Mouse (Mus musculus): ENCODE results near the gene Macf1.

DNA sequence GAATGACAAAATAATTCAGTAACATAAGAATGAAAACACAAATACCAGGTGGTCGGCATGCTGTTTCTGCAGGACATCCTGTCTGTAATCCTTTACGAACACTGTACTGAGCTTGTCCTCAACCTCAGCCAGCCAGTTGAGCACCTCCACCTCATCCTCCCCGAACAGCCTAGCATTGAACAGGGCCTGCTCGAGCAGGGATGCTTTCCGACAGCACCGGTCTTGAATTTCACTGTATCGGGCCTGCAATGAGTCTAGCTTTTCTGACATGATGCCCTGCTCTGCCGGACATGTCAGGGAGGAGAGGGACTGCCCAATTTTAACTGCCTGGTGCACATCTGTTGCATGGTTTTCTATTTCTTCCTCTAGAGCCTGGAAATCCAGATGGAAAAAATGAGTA, 287.1 kb downstream of the Macf1 start:
- TF ChIP-seq POLR2A (IDR thresholded peaks at IDR 0.05; ENCODE audit: insufficient read depth, low read length): no peak
- TF ChIP-seq EP300 (IDR thresholded peaks at IDR 0.05; ENCODE audit: insufficient read depth, low read depth, low read length): no peak

All from ES-Bruce4 (cell line).